In the genomic region with DNA sequence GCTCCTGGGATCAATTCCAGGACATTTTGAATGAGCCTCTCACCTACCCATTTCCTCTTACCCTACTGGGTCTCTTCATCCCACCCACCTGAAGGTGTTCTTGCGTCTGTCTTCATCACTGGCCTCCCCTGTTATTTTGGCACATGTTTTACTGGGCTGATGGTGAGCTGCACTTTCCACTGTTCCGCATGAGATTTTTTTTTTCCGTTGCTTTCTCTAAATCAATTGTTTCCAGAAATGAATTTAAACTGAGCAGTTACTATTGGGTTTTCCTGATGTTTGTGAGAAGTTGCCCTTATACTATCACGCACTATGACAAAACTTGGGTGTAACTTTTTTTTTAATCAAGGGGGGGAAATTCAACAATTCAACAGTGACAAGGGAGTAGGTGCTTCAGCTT, we compare ENCODE assay signal across 13 mouse cellular contexts.
"Had no signal": no experiment of that assay in that cellular context is flagged by ENCODE, and none has a peak within 500 bp of the region (broad histone marks: within the 10 kb centered on the region; RNA-seq: fewer than 3 reads in every experiment).

No protein-coding gene starts in this region.

- H3K4me1 ChIP-seq: midbrain, embryonic 10.5 days; neural tube, embryonic 12.5 days had no signal

- DNase-seq: lung, adult 18-20 months; lung, embryonic 14.5 days; lung, postnatal 10 days; right cerebral cortex, postnatal 14 days; thymus, adult 2 months; thymus, postnatal 25 days; thymus, postnatal 4 days had no signal

- H3K4me2 ChIP-seq: lung, embryonic 14.5 days; midbrain, embryonic 13.5 days; midbrain, embryonic 15.5 days; neural tube, embryonic 12.5 days; stomach, embryonic 15.5 days had no signal

- H3K36me3 ChIP-seq: midbrain, embryonic 10.5 days; midbrain, embryonic 13.5 days; midbrain, embryonic 15.5 days; neural tube, embryonic 12.5 days; stomach, embryonic 15.5 days had no signal

- H3K9ac ChIP-seq: lung, embryonic 14.5 days; midbrain, embryonic 13.5 days; midbrain, embryonic 15.5 days; neural tube, embryonic 12.5 days; stomach, embryonic 15.5 days had no signal

- ATAC-seq: midbrain, embryonic 13.5 days; midbrain, embryonic 15.5 days had no signal

- H3K9me3 ChIP-seq: midbrain, embryonic 10.5 days; midbrain, embryonic 13.5 days; midbrain, embryonic 15.5 days; neural tube, embryonic 12.5 days; stomach, embryonic 15.5 days had no signal

- H3K27ac ChIP-seq: midbrain, embryonic 10.5 days; midbrain, embryonic 13.5 days; midbrain, embryonic 15.5 days; neural tube, embryonic 12.5 days; stomach, embryonic 15.5 days; stomach, postnatal 0 days had no signal

- H3K4me3 ChIP-seq: midbrain, embryonic 10.5 days; midbrain, embryonic 13.5 days; midbrain, embryonic 15.5 days; neural tube, embryonic 12.5 days; stomach, embryonic 15.5 days had no signal

- H3K27me3 ChIP-seq: midbrain, embryonic 13.5 days; midbrain, embryonic 15.5 days; neural tube, embryonic 12.5 days; stomach, embryonic 15.5 days had no signal
